Mouse (Mus musculus) ES-Bruce4 (cell line): Measurements from ENCODE around the gene Tm6sf1. TPM values are rescaled to one million over a fixed set of nuclear protein-coding genes. Genes with fewer than 3 reads are reported as not detected.

Experiments used
- H3K27ac ChIP-seq: 2 replicates; pipeline ENCODE4 v1.5.1; 2012; ENCODE audit warnings: low read length, inconsistent platforms; ENCODE audit not compliant: insufficient read depth
- H3K27me3 ChIP-seq: 2 replicates; pipeline ENCODE4 v1.6.1; 2012; ENCODE audit warnings: mild to moderate bottlenecking, low read length, inconsistent platforms; ENCODE audit not compliant: control insufficient read depth, poor library complexity, insufficient read depth, severe bottlenecking
- H3K36me3 ChIP-seq: 2 replicates; pipeline ENCODE4 v1.6.1; 2012; ENCODE audit warnings: inconsistent platforms, mild to moderate bottlenecking, low read length, moderate library complexity; ENCODE audit not compliant: control insufficient read depth, poor library complexity, insufficient read depth, severe bottlenecking
- H3K4me1 ChIP-seq: one replicate; pipeline ENCODE4 v1.8.1; 2011; ENCODE audit warnings: low read length; ENCODE audit not compliant: control insufficient read depth, insufficient read depth
- H3K4me3 ChIP-seq: 2 replicates; pipeline ENCODE4 v1.5.1; 2011; ENCODE audit warnings: low read depth, mild to moderate bottlenecking, low read length
- H3K9ac ChIP-seq: 2 replicates; pipeline ENCODE4 v1.6.1; 2012; ENCODE audit warnings: low read depth, mild to moderate bottlenecking, inconsistent platforms; ENCODE audit not compliant: poor library complexity, severe bottlenecking
- H3K9me3 ChIP-seq: replicated peaks from 2 replicates; pipeline ENCODE4 v1.6.1; 2012; ENCODE audit warnings: mild to moderate bottlenecking, low read length, inconsistent platforms; ENCODE audit not compliant: control insufficient read depth, poor library complexity, insufficient read depth, severe bottlenecking
- CTCF ChIP-seq: IDR thresholded peaks from one replicate; pipeline ENCODE4 v1.8.1; 2011; ENCODE audit warnings: low read depth, low read length
- EP300 ChIP-seq: IDR thresholded peaks from 2 replicates; pipeline ENCODE4 v1.6.1; 2011; ENCODE audit warnings: low read depth, low read length; ENCODE audit not compliant: insufficient read depth
- POLR2A ChIP-seq: IDR thresholded peaks from one replicate; pipeline ENCODE4 v1.8.1; 2011; ENCODE audit warnings: low read length; ENCODE audit not compliant: insufficient read depth
- polyA plus RNA-seq: library from polyadenylated mRNA; stranded (reverse); fragments of >200 nt; gene quantifications from 2 replicates; pipeline ENCODE4 v1.2.4, GENCODE M21; 2011; ENCODE audit warnings: low read depth; ENCODE audit not compliant: missing spikeins, insufficient read depth, insufficient read length

Gene Tm6sf1
- polyA plus RNA-seq, 1 experiment, result 10.1 TPM

GRCm38 (mm10) chr7:81842141-81842540 is 16.7 kb upstream of the Tm6sf1 start:
- no peak overlapping the region for H3K4me3 ChIP-seq
- TF ChIP-seq POLR2A (no peak), CTCF (no peak), EP300 (no peak)
- H3K27ac ChIP-seq, result no peak overlapping the region
- no peaks in the 10 kb centered on the region for H3K27me3 ChIP-seq
- no peaks in the 10 kb centered on the region for H3K4me1 ChIP-seq
- no peak overlapping the region for H3K9ac ChIP-seq
- H3K9me3 ChIP-seq, result no peaks in the 10 kb centered on the region; the same call in 1 of the 2 replicates
- H3K36me3 ChIP-seq, result no peaks in the 10 kb centered on the region

GRCm38 (mm10) chr7:81842998-81843397 is 15.8 kb upstream of the Tm6sf1 start:
- Histone ChIP-seq H3K4me3 (no peak overlapping the region), H3K9me3 (no peaks in the 10 kb centered on the region; the same call in 1 of the 2 replicates), H3K9ac (no peak overlapping the region), H3K4me1 (no peaks in the 10 kb centered on the region), H3K36me3 (no peaks in the 10 kb centered on the region), H3K27ac (no peak overlapping the region), H3K27me3 (no peaks in the 10 kb centered on the region)
- TF ChIP-seq POLR2A (no peak), EP300 (no peak), CTCF (no peak)

- no peaks in the 10 kb centered on the region for H3K27me3 ChIP-seq
- no peaks in the 10 kb centered on the region; the same call in 1 of the 2 replicates for H3K9me3 ChIP-seq
- H3K4me1 ChIP-seq, result no peaks in the 10 kb centered on the region
- TF ChIP-seq EP300, result no peak
- no peak overlapping the region for H3K4me3 ChIP-seq
- H3K27ac ChIP-seq, result no peak overlapping the region
- H3K36me3 ChIP-seq, result no peaks in the 10 kb centered on the region
- H3K9ac ChIP-seq, result no peak overlapping the region
Measured at GRCm38 (mm10) chr7:81843903-81844302, 14.9 kb upstream of the Tm6sf1 start.

- H3K36me3 ChIP-seq, result no peaks in the 10 kb centered on the region
- H3K27ac ChIP-seq, result no peak overlapping the region
- no peak overlapping the region for H3K4me3 ChIP-seq
- TF ChIP-seq CTCF, result no peak
- TF ChIP-seq POLR2A, result no peak
- no peak for TF ChIP-seq EP300
- no peaks in the 10 kb centered on the region for H3K9me3 ChIP-seq
- H3K27me3 ChIP-seq, result no peaks in the 10 kb centered on the region
- no peaks in the 10 kb centered on the region for H3K4me1 ChIP-seq
- H3K9ac ChIP-seq, result no peak overlapping the region
Measured at GRCm38 (mm10) chr7:81844801-81845200, 14.0 kb upstream of the Tm6sf1 start.

GRCm38 (mm10) chr7:81845313-81845712 is 13.5 kb upstream of the Tm6sf1 start:
- no peak overlapping the region for H3K27ac ChIP-seq
- TF ChIP-seq CTCF (no peak), POLR2A (no peak), EP300 (no peak)
- H3K9ac ChIP-seq, result no peak overlapping the region
- H3K36me3 ChIP-seq, result no peaks in the 10 kb centered on the region
- no peaks in the 10 kb centered on the region for H3K4me1 ChIP-seq
- H3K9me3 ChIP-seq, result no peaks in the 10 kb centered on the region
- no peak overlapping the region for H3K4me3 ChIP-seq
- no peaks in the 10 kb centered on the region for H3K27me3 ChIP-seq

- no peaks in the 10 kb centered on the region for H3K27me3 ChIP-seq
- H3K4me1 ChIP-seq, result no peaks in the 10 kb centered on the region
- H3K9me3 ChIP-seq, result no peaks in the 10 kb centered on the region
- H3K36me3 ChIP-seq, result no peaks in the 10 kb centered on the region
- no peak overlapping the region for H3K27ac ChIP-seq
- TF ChIP-seq CTCF (no peak), POLR2A (no peak), EP300 (no peak)
- H3K4me3 ChIP-seq, result no peak overlapping the region
- no peak overlapping the region for H3K9ac ChIP-seq
Measured at GRCm38 (mm10) chr7:81846008-81846407, 12.8 kb upstream of the Tm6sf1 start.
